Mouse (Mus musculus): Measurements from ENCODE around the gene Klhl5. TPM values are rescaled to one million over a fixed set of nuclear protein-coding genes. Genes with fewer than 3 reads are reported as not detected.
A peak's percentile ranks its signal among the peaks of the same experiment; 100 is the strongest.

Klhl5 gene
- polyA plus RNA-seq, 1 experiment from 2014 or later, result 16.5 TPM

- Histone ChIP-seq H3K4me3 (ENCODE audit: low read depth, low read length) (no peak overlapping the region), H3K9me3 (ENCODE audit: control insufficient read depth, low read depth, low read length) (no peaks in the 10 kb centered on the region), H3K9ac (replicated peaks; ENCODE audit: low read depth, low read length) (no peak overlapping the region), H3K36me3 (ENCODE audit: control insufficient read depth, insufficient read depth, low read length) (no peaks in the 10 kb centered on the region), H3K27me3 (ENCODE audit: control insufficient read depth, insufficient read depth, low read length) (no peaks in the 10 kb centered on the region), H3K4me1 (ENCODE audit: control insufficient read depth, insufficient read depth, low read length) (no peaks in the 10 kb centered on the region), H3K4me2 (replicated peaks; ENCODE audit: low read depth, low read length) (no peak overlapping the region), H3K27ac (ENCODE audit: low read length) (no peak overlapping the region)
- ATAC-seq (ENCODE audit: insufficient number of reproducible peaks, insufficient read depth, low FRiP score, low read depth), result no peak
- 67% methylated on average over 4 of the region's 4 CpGs for WGBS
These were observed 34.1 kb upstream of the Klhl5 start for GRCm38 (mm10) chr5:65073247-65073646.

GRCm38 (mm10) chr5:65074693-65075092, 32.6 kb upstream of the Klhl5 start:
- no peak for ATAC-seq (ENCODE audit: insufficient number of reproducible peaks, insufficient read depth, low FRiP score, low read depth)
- no peaks in the 10 kb centered on the region for H3K4me1 ChIP-seq (ENCODE audit: control insufficient read depth, insufficient read depth, low read length)
- H3K9ac ChIP-seq (replicated peaks; ENCODE audit: low read depth, low read length), result no peak overlapping the region
- no peak overlapping the region for H3K4me3 ChIP-seq (ENCODE audit: low read depth, low read length)
- no peak overlapping the region for H3K4me2 ChIP-seq (replicated peaks; ENCODE audit: low read depth, low read length)
- no peak overlapping the region for H3K27ac ChIP-seq (ENCODE audit: low read length)
- no peaks in the 10 kb centered on the region for H3K27me3 ChIP-seq (ENCODE audit: control insufficient read depth, insufficient read depth, low read length)
- no peaks in the 10 kb centered on the region for H3K9me3 ChIP-seq (ENCODE audit: control insufficient read depth, low read depth, low read length)
- no peaks in the 10 kb centered on the region for H3K36me3 ChIP-seq (ENCODE audit: control insufficient read depth, insufficient read depth, low read length)
- 61% methylated on average over 7 of the region's 7 CpGs for WGBS

- no peak overlapping the region for H3K4me3 ChIP-seq (ENCODE audit: low read depth, low read length)
- H3K27me3 ChIP-seq (ENCODE audit: control insufficient read depth, insufficient read depth, low read length), result no peaks in the 10 kb centered on the region
- no peak overlapping the region for H3K4me2 ChIP-seq (replicated peaks; ENCODE audit: low read depth, low read length)
- no peak overlapping the region for H3K27ac ChIP-seq (ENCODE audit: low read length)
- H3K9ac ChIP-seq (replicated peaks; ENCODE audit: low read depth, low read length), result no peak overlapping the region
- 84% methylated on average over 2 of the region's 2 CpGs for WGBS
- no peaks in the 10 kb centered on the region for H3K36me3 ChIP-seq (ENCODE audit: control insufficient read depth, insufficient read depth, low read length)
- H3K4me1 ChIP-seq (ENCODE audit: control insufficient read depth, insufficient read depth, low read length), result no peaks in the 10 kb centered on the region
- H3K9me3 ChIP-seq (ENCODE audit: control insufficient read depth, low read depth, low read length), result no peaks in the 10 kb centered on the region
- no peak for ATAC-seq (ENCODE audit: insufficient number of reproducible peaks, insufficient read depth, low FRiP score, low read depth)
These were observed 31.3 kb upstream of the Klhl5 start for GRCm38 (mm10) chr5:65076087-65076486.

- Histone ChIP-seq H3K9me3 (ENCODE audit: control insufficient read depth, low read depth, low read length) (no peaks in the 10 kb centered on the region), H3K27ac (ENCODE audit: low read length) (no peak overlapping the region), H3K4me1 (ENCODE audit: control insufficient read depth, insufficient read depth, low read length) (no peaks in the 10 kb centered on the region), H3K36me3 (ENCODE audit: control insufficient read depth, insufficient read depth, low read length) (no peaks in the 10 kb centered on the region), H3K27me3 (ENCODE audit: control insufficient read depth, insufficient read depth, low read length) (no peaks in the 10 kb centered on the region), H3K4me3 (ENCODE audit: low read depth, low read length) (no peak overlapping the region), H3K4me2 (replicated peaks; ENCODE audit: low read depth, low read length) (no peak overlapping the region), H3K9ac (replicated peaks; ENCODE audit: low read depth, low read length) (no peak overlapping the region)
- no peak for ATAC-seq (ENCODE audit: insufficient number of reproducible peaks, insufficient read depth, low FRiP score, low read depth)
- WGBS, result 43% methylated on average over 3 of the region's 3 CpGs
These were observed 30.6 kb upstream of the Klhl5 start for GRCm38 (mm10) chr5:65076748-65077147.

GRCm38 (mm10) chr5:65078081-65078480, 29.3 kb upstream of the Klhl5 start:
- H3K4me3 ChIP-seq (ENCODE audit: low read depth, low read length), result no peak overlapping the region
- no peak overlapping the region for H3K4me2 ChIP-seq (replicated peaks; ENCODE audit: low read depth, low read length)
- ATAC-seq (ENCODE audit: insufficient number of reproducible peaks, insufficient read depth, low FRiP score, low read depth), result no peak
- WGBS, result 94% methylated on average over 4 of the region's 4 CpGs
- H3K4me1 ChIP-seq (ENCODE audit: control insufficient read depth, insufficient read depth, low read length), result no peaks in the 10 kb centered on the region
- H3K27me3 ChIP-seq (ENCODE audit: control insufficient read depth, insufficient read depth, low read length), result no peaks in the 10 kb centered on the region
- no peaks in the 10 kb centered on the region for H3K9me3 ChIP-seq (ENCODE audit: control insufficient read depth, low read depth, low read length)
- no peak overlapping the region for H3K27ac ChIP-seq (ENCODE audit: low read length)
- H3K36me3 ChIP-seq (ENCODE audit: control insufficient read depth, insufficient read depth, low read length), result no peaks in the 10 kb centered on the region
- H3K9ac ChIP-seq (replicated peaks; ENCODE audit: low read depth, low read length), result no peak overlapping the region

- no peaks in the 10 kb centered on the region for H3K36me3 ChIP-seq (ENCODE audit: control insufficient read depth, insufficient read depth, low read length)
- 23% methylated on average over 9 of the region's 9 CpGs for WGBS
- H3K27ac ChIP-seq (ENCODE audit: low read length), result no peak overlapping the region
- no peaks in the 10 kb centered on the region for H3K9me3 ChIP-seq (ENCODE audit: control insufficient read depth, low read depth, low read length)
- H3K9ac ChIP-seq (replicated peaks; ENCODE audit: low read depth, low read length), result peak overlapping the region; percentile 31; the same call in 1 of the 2 replicates
- no peaks in the 10 kb centered on the region for H3K4me1 ChIP-seq (ENCODE audit: control insufficient read depth, insufficient read depth, low read length)
- ATAC-seq (ENCODE audit: insufficient number of reproducible peaks, insufficient read depth, low FRiP score, low read depth), result no peak
- no peaks in the 10 kb centered on the region for H3K27me3 ChIP-seq (ENCODE audit: control insufficient read depth, insufficient read depth, low read length)
- peak overlapping the region; percentile 15; the same call in 1 of the 2 replicates for H3K4me3 ChIP-seq (ENCODE audit: low read depth, low read length)
- peak overlapping the region; percentile 24 for H3K4me2 ChIP-seq (replicated peaks; ENCODE audit: low read depth, low read length)
These were observed 27.5 kb upstream of the Klhl5 start for GRCm38 (mm10) chr5:65079881-65080280.

- WGBS, result 83% methylated on average over 4 of the region's 4 CpGs
- no peaks in the 10 kb centered on the region for H3K9me3 ChIP-seq (ENCODE audit: control insufficient read depth, low read depth, low read length)
- H3K9ac ChIP-seq (replicated peaks; ENCODE audit: low read depth, low read length), result no peak overlapping the region
- no peak overlapping the region for H3K4me3 ChIP-seq (ENCODE audit: low read depth, low read length)
- H3K4me1 ChIP-seq (ENCODE audit: control insufficient read depth, insufficient read depth, low read length), result no peaks in the 10 kb centered on the region
- H3K27ac ChIP-seq (ENCODE audit: low read length), result no peak overlapping the region
- H3K36me3 ChIP-seq (ENCODE audit: control insufficient read depth, insufficient read depth, low read length), result no peaks in the 10 kb centered on the region
- ATAC-seq (ENCODE audit: insufficient number of reproducible peaks, insufficient read depth, low FRiP score, low read depth), result no peak
- H3K4me2 ChIP-seq (replicated peaks; ENCODE audit: low read depth, low read length), result no peak overlapping the region
- H3K27me3 ChIP-seq (ENCODE audit: control insufficient read depth, insufficient read depth, low read length), result no peaks in the 10 kb centered on the region
These were observed 25.5 kb upstream of the Klhl5 start for GRCm38 (mm10) chr5:65081836-65082235.

GRCm38 (mm10) chr5:65086522-65086921, 20.8 kb upstream of the Klhl5 start:
- Histone ChIP-seq H3K4me1 (ENCODE audit: control insufficient read depth, insufficient read depth, low read length) (no peaks in the 10 kb centered on the region), H3K9me3 (ENCODE audit: control insufficient read depth, low read depth, low read length) (no peaks in the 10 kb centered on the region), H3K27ac (ENCODE audit: low read length) (no peak overlapping the region), H3K9ac (replicated peaks; ENCODE audit: low read depth, low read length) (no peak overlapping the region), H3K27me3 (ENCODE audit: control insufficient read depth, insufficient read depth, low read length) (no peaks in the 10 kb centered on the region), H3K36me3 (ENCODE audit: control insufficient read depth, insufficient read depth, low read length) (no peaks in the 10 kb centered on the region), H3K4me3 (ENCODE audit: low read depth, low read length) (no peak overlapping the region), H3K4me2 (replicated peaks; ENCODE audit: low read depth, low read length) (no peak overlapping the region)
- ATAC-seq (ENCODE audit: insufficient number of reproducible peaks, insufficient read depth, low FRiP score, low read depth), result no peak
- WGBS, result 68% methylated on average over 6 of the region's 6 CpGs

GRCm38 (mm10) chr5:65089707-65090106, 17.6 kb upstream of the Klhl5 start:
- 63% methylated on average over 3 of the region's 3 CpGs for WGBS
- no peaks in the 10 kb centered on the region for H3K27me3 ChIP-seq (ENCODE audit: control insufficient read depth, insufficient read depth, low read length)
- H3K4me2 ChIP-seq (replicated peaks; ENCODE audit: low read depth, low read length), result no peak overlapping the region
- ATAC-seq (ENCODE audit: insufficient number of reproducible peaks, insufficient read depth, low FRiP score, low read depth), result no peak
- 0 out of 2 replicates have a peak, but pooled peaks cover 6% of the 10 kb centered on the region for H3K4me1 ChIP-seq (ENCODE audit: control insufficient read depth, insufficient read depth, low read length)
- no peak overlapping the region for H3K9ac ChIP-seq (replicated peaks; ENCODE audit: low read depth, low read length)
- H3K4me3 ChIP-seq (ENCODE audit: low read depth, low read length), result no peak overlapping the region
- no peaks in the 10 kb centered on the region for H3K36me3 ChIP-seq (ENCODE audit: control insufficient read depth, insufficient read depth, low read length)
- H3K9me3 ChIP-seq (ENCODE audit: control insufficient read depth, low read depth, low read length), result no peaks in the 10 kb centered on the region
- H3K27ac ChIP-seq (ENCODE audit: low read length), result no peak overlapping the region

Measured in stomach, embryonic 14.5 days (tissue).